Mouse (Mus musculus) midbrain, embryonic 11.5 days (tissue): ENCODE results near the gene Mink1. TPM values are rescaled to one million over a fixed set of nuclear protein-coding genes. Genes with fewer than 3 reads are reported as not detected.

Experiments used
- ATAC-seq: fragments of 200-750 bp; cut with Nextera tagmentation; 2 replicates; pipeline ENCODE4 v1.8.0; 2017; ENCODE audit warnings: moderate TSS enrichment, moderate library complexity; ENCODE audit not compliant: low FRiP score
- DNase-seq: peaks from one replicate; pipeline ENCODE4 v3.0.0; 2015; ENCODE audit warnings: low spot score; ENCODE audit errors: missing footprints
- H3K27ac ChIP-seq: fragments of 300-500 bp; sonication (generic); 2 replicates; pipeline ENCODE4 v1.5.1; 2014; ENCODE audit warnings: low read depth, low read length
- H3K27me3 ChIP-seq: fragments of 300-500 bp; sonication (generic); 2 replicates; pipeline ENCODE4 v1.6.1; 2014; ENCODE audit warnings: mild to moderate bottlenecking, low read length, moderate library complexity, mixed read lengths; ENCODE audit not compliant: control insufficient read depth, insufficient read depth
- H3K36me3 ChIP-seq: fragments of 300-500 bp; sonication (generic); 2 replicates; pipeline ENCODE4 v1.6.1; 2014; ENCODE audit warnings: mild to moderate bottlenecking, low read length, moderate library complexity, mixed read lengths; ENCODE audit not compliant: control insufficient read depth, insufficient read depth
- H3K4me1 ChIP-seq: fragments of 300-500 bp; sonication (generic); 2 replicates; pipeline ENCODE4 v1.6.1; 2014; ENCODE audit warnings: low read length; ENCODE audit not compliant: control insufficient read depth, insufficient read depth
- H3K4me2 ChIP-seq: fragments of 300-500 bp; sonication (generic); 2 replicates; pipeline ENCODE4 v1.6.1; 2014; ENCODE audit warnings: mild to moderate bottlenecking, moderate library complexity
- H3K4me3 ChIP-seq: fragments of 300-500 bp; sonication (generic); 2 replicates; pipeline ENCODE4 v1.5.1; 2014; ENCODE audit warnings: low read depth, low read length
- H3K9ac ChIP-seq: fragments of 300-500 bp; sonication (generic); 2 replicates; pipeline ENCODE4 v1.6.1; 2014; ENCODE audit warnings: low read length
- H3K9me3 ChIP-seq: fragments of 300-500 bp; sonication (generic); 2 replicates; pipeline ENCODE4 v1.6.1; 2016; ENCODE audit warnings: low read length; ENCODE audit not compliant: control insufficient read depth
- WGBS: fragments of 180-500 bp; shearing (Covaris S2); extraction: QIAGEN DNeasy Blood & Tissue Kit; methylation state at CpG from one replicate; pipeline ENCODE4 v1.1.7; 2014; 5-methylcytosine and 5-hydroxymethylcytosine counted together
- polyA plus RNA-seq: library from polyadenylated mRNA; unstranded; fragments of >200 nt; fragmentation: Nextera tagmentation; extraction: Ambion mirVana; gene quantifications from 2 replicates; pipeline ENCODE4 v1.2.1, GENCODE M21; 2014

The Mink1 gene
- polyA plus RNA-seq, 1 experiment from 2014 or later: 12.9 TPM

GRCm38 (mm10) chr11:70540928-70541327, 21.8 kb upstream of the Mink1 start:
- Histone ChIP-seq H3K4me3 (no peak overlapping the region), H3K36me3 (no peaks in the 10 kb centered on the region), H3K4me2 (peak overlapping the region; percentile 82), H3K9me3 (no peaks in the 10 kb centered on the region), H3K9ac (no peak overlapping the region), H3K27ac (no peak overlapping the region), H3K27me3 (peaks cover 13% of the 10 kb centered on the region), H3K4me1 (0 out of 2 replicates have a peak, but pooled peaks cover 3% of the 10 kb centered on the region)
- 84% methylated on average over 7 of the region's 7 CpGs for WGBS
- ATAC-seq (no peak), DNase-seq (no peak)

- DNase-seq: no peak
- 79% methylated on average over 5 of the region's 5 CpGs for WGBS
- Histone ChIP-seq H3K9ac (no peak overlapping the region), H3K27me3 (peaks cover 13% of the 10 kb centered on the region), H3K27ac (no peak overlapping the region), H3K4me3 (no peak overlapping the region), H3K4me1 (0 out of 2 replicates have a peak, but pooled peaks cover 3% of the 10 kb centered on the region), H3K9me3 (no peaks in the 10 kb centered on the region), H3K36me3 (no peaks in the 10 kb centered on the region), H3K4me2 (no peak overlapping the region)
- ATAC-seq: no peak
Observed at GRCm38 (mm10) chr11:70541415-70541814, 21.3 kb upstream of the Mink1 start.

GRCm38 (mm10) chr11:70544496-70544895, 18.2 kb upstream of the Mink1 start:
- no peak for DNase-seq
- Histone ChIP-seq H3K9ac (no peak overlapping the region), H3K4me2 (no peak overlapping the region), H3K9me3 (no peaks in the 10 kb centered on the region), H3K4me3 (no peak overlapping the region), H3K4me1 (0 out of 2 replicates have a peak, but pooled peaks cover 3% of the 10 kb centered on the region), H3K27me3 (peaks cover 13% of the 10 kb centered on the region), H3K27ac (no peak overlapping the region), H3K36me3 (no peaks in the 10 kb centered on the region)
- no peak for ATAC-seq
- WGBS: 73% methylated on average over 7 of the region's 7 CpGs

- Histone ChIP-seq H3K27me3 (no peaks in the 10 kb centered on the region), H3K4me3 (no peak overlapping the region), H3K9me3 (no peaks in the 10 kb centered on the region), H3K4me2 (no peak overlapping the region), H3K9ac (no peak overlapping the region), H3K27ac (no peak overlapping the region), H3K36me3 (no peaks in the 10 kb centered on the region), H3K4me1 (no peaks in the 10 kb centered on the region)
- DNase-seq (peak; percentile 53), ATAC-seq (no peak)
- WGBS: 91% methylated on average over 8 of the region's 8 CpGs
Observed at GRCm38 (mm10) chr11:70551526-70551925, 11.2 kb upstream of the Mink1 start.

GRCm38 (mm10) chr11:70553940-70554339, 8.7 kb upstream of the Mink1 start:
- Histone ChIP-seq H3K4me1 (no peaks in the 10 kb centered on the region), H3K9me3 (no peaks in the 10 kb centered on the region), H3K27ac (no peak overlapping the region), H3K36me3 (no peaks in the 10 kb centered on the region), H3K9ac (no peak overlapping the region), H3K27me3 (no peaks in the 10 kb centered on the region), H3K4me2 (no peak overlapping the region), H3K4me3 (no peak overlapping the region)
- WGBS: 29% methylated on average over 6 of the region's 7 CpGs
- ATAC-seq (no peak), DNase-seq (peak; percentile 73)

- Histone ChIP-seq H3K27me3 (no peaks in the 10 kb centered on the region), H3K9ac (no peak overlapping the region), H3K9me3 (no peaks in the 10 kb centered on the region), H3K4me1 (peaks cover 3% of the 10 kb centered on the region; the same call in 1 of the 2 replicates), H3K4me2 (no peak overlapping the region), H3K36me3 (no peaks in the 10 kb centered on the region), H3K27ac (no peak overlapping the region), H3K4me3 (no peak overlapping the region)
- 90% methylated on average over 9 of the region's 9 CpGs for WGBS
- DNase-seq: peak; percentile 67
- no peak for ATAC-seq
Observed at GRCm38 (mm10) chr11:70557545-70557944, 5.1 kb upstream of the Mink1 start.

- Histone ChIP-seq H3K9ac (peak overlapping the region; percentile 81; the same call in 1 of the 2 replicates), H3K4me1 (peaks cover 16% of the 10 kb centered on the region), H3K27ac (peak overlapping the region; percentile 58; the same call in 1 of the 2 replicates), H3K9me3 (no peaks in the 10 kb centered on the region), H3K4me3 (peak overlapping the region; percentile 86), H3K27me3 (no peaks in the 10 kb centered on the region), H3K36me3 (no peaks in the 10 kb centered on the region), H3K4me2 (peak overlapping the region; percentile 96)
- WGBS: 9% methylated on average over 2 of the region's 2 CpGs
- DNase-seq (no peak), ATAC-seq (peak; percentile 2; the same call in 1 of the 2 replicates)
Observed at GRCm38 (mm10) chr11:70561937-70562286, 769 bp upstream of the Mink1 start.

GRCm38 (mm10) chr11:70562995-70563469, 351 bp downstream of the Mink1 start:
- H3K27ac ChIP-seq: peak overlapping the region; percentile 58; the same call in 1 of the 2 replicates
- peak overlapping the region; percentile 96 for H3K4me2 ChIP-seq
- H3K4me1 ChIP-seq: peaks cover 16% of the 10 kb centered on the region
- no peaks in the 10 kb centered on the region for H3K36me3 ChIP-seq
- 0% methylated on average over 31 of the region's 31 CpGs for WGBS
- H3K9ac ChIP-seq: peak overlapping the region; percentile 81
- H3K4me3 ChIP-seq: peak overlapping the region; percentile 86
- no peak for DNase-seq
- no peak; the same call in 1 of the 2 replicates for ATAC-seq
- H3K9me3 ChIP-seq: no peaks in the 10 kb centered on the region
- no peaks in the 10 kb centered on the region for H3K27me3 ChIP-seq

- H3K4me1 ChIP-seq: peaks cover 16% of the 10 kb centered on the region
- H3K27ac ChIP-seq: no peak overlapping the region
- no peaks in the 10 kb centered on the region for H3K9me3 ChIP-seq
- no peaks in the 10 kb centered on the region for H3K36me3 ChIP-seq
- DNase-seq (peak; percentile 93), ATAC-seq (no peak)
- H3K4me2 ChIP-seq: peak overlapping the region; percentile 96
- H3K4me3 ChIP-seq: peak overlapping the region; percentile 86
- no peaks in the 10 kb centered on the region for H3K27me3 ChIP-seq
- peak overlapping the region; percentile 81 for H3K9ac ChIP-seq
- 5% methylated on average over 25 of the region's 25 CpGs for WGBS
Observed at GRCm38 (mm10) chr11:70563470-70564275, 992 bp downstream of the Mink1 start.
